Mouse (Mus musculus) heart, embryonic 16.5 days (tissue): ENCODE results near the gene Pigo. TPM values are rescaled to one million over a fixed set of nuclear protein-coding genes. Genes with fewer than 3 reads are reported as not detected.

ENCODE experiments used
- ATAC-seq: fragments of 200-750 bp; cut with Nextera tagmentation; replicated peaks from 2 replicates; pipeline ENCODE4 v1.8.0; 2017; ENCODE audit warnings: moderate number of reproducible peaks; ENCODE audit not compliant: insufficient read depth, low FRiP score; ENCODE audit errors: extremely low read depth
- H3K27ac ChIP-seq: fragments of 300-500 bp; sonication (generic); 2 replicates; pipeline ENCODE4 v1.5.1; 2014; ENCODE audit warnings: mild to moderate bottlenecking, low read length, control low read depth, moderate library complexity
- H3K27me3 ChIP-seq: fragments of 300-500 bp; sonication (generic); 2 replicates; pipeline ENCODE4 v1.6.1; 2014; ENCODE audit warnings: low read length, mixed read lengths; ENCODE audit not compliant: control insufficient read depth, insufficient read depth
- H3K36me3 ChIP-seq: fragments of 300-500 bp; sonication (generic); 2 replicates; pipeline ENCODE4 v1.6.1; 2014; ENCODE audit not compliant: control insufficient read depth, insufficient read depth
- H3K4me1 ChIP-seq: fragments of 300-500 bp; sonication (generic); 2 replicates; pipeline ENCODE4 v1.6.1; 2014; ENCODE audit warnings: low read length, mixed read lengths; ENCODE audit not compliant: control insufficient read depth, insufficient read depth
- H3K4me2 ChIP-seq: fragments of 300-500 bp; sonication (generic); 2 replicates; pipeline ENCODE4 v1.6.1; 2014; ENCODE audit warnings: low read depth, mild to moderate bottlenecking, control low read depth, low read length
- H3K4me3 ChIP-seq: fragments of 300-500 bp; sonication (generic); 2 replicates; pipeline ENCODE4 v1.5.1; 2014; ENCODE audit warnings: mild to moderate bottlenecking, control low read depth, low read length
- H3K9ac ChIP-seq: fragments of 300-500 bp; sonication (generic); 2 replicates; pipeline ENCODE4 v1.6.1; 2014; ENCODE audit warnings: low read length, control low read depth
- H3K9me3 ChIP-seq: fragments of 300-500 bp; sonication (generic); replicated peaks from 2 replicates; pipeline ENCODE4 v1.6.1; 2016; ENCODE audit warnings: low read length; ENCODE audit not compliant: control insufficient read depth
- WGBS: fragments of 180-500 bp; shearing (Covaris S2); extraction: QIAGEN DNeasy Blood & Tissue Kit; methylation state at CpG from one replicate; pipeline ENCODE4 v1.1.7; 2014; 5-methylcytosine and 5-hydroxymethylcytosine counted together
- polyA plus RNA-seq: library from polyadenylated mRNA; unstranded; fragments of >200 nt; fragmentation: Nextera tagmentation; extraction: Ambion mirVana; gene quantifications from 2 replicates; pipeline ENCODE4 v1.2.1, GENCODE M21; 2015

The Pigo gene
- polyA plus RNA-seq, 1 experiment from 2014 or later: 15.8 TPM

DNA sequence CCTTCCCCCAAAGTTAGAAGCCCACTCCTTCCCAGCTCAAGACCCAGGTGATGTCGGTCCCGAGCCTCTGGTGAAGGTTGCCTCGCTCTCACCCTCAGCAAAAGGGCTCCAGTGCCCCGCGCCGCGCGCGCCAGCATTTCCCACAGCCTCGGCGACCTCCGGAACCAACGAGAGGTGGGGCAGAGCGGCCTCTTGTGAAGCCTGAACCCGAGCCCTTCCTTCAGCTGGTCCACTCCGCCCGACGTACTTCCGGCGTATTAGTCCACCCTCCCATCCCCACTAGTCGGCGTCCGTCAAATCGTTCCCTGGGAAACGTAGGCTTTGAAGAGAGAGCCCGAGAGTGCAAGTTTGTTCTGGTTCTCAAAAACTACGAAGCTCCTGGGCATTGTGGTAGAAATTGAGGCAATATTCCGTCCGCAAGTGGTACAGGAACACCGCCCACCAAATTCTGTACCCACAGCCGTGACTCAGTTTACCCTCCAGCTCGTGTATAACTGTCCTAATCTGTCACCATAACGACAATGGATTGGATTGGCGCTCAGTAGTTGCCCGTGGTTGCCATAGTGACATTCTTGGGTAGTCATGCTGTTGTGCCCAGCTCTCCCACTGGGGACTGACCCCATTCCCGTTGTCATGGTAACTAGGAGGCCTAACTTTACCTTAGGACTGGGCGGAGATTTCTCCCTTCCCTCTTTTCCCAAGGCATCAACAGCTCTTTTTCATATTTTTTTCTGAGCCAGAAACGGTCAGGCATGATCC lies 5.8 kb upstream of the Pigo start, which contains the start of gene Stoml2:
Stoml2 (minus strand) TSS at position 474 of the 759 bp plus-strand sequence.
- Histone ChIP-seq H3K27me3 (no peaks in the 10 kb centered on the region), H3K9me3 (no peaks in the 10 kb centered on the region), H3K9ac (peak within 1 kb of the TSS; percentile 97), H3K4me2 (peak within 1 kb of the TSS; percentile 95), H3K4me1 (peaks cover 12% of the 10 kb centered on the region), H3K27ac (peak within 1 kb of the TSS; percentile 89), H3K36me3 (peaks cover 44% of the 10 kb centered on the region), H3K4me3 (peak within 1 kb of the TSS; percentile 90)
- ATAC-seq: peak; percentile 94
- WGBS: 1% methylated on average over 38 of the region's 38 CpGs

DNA sequence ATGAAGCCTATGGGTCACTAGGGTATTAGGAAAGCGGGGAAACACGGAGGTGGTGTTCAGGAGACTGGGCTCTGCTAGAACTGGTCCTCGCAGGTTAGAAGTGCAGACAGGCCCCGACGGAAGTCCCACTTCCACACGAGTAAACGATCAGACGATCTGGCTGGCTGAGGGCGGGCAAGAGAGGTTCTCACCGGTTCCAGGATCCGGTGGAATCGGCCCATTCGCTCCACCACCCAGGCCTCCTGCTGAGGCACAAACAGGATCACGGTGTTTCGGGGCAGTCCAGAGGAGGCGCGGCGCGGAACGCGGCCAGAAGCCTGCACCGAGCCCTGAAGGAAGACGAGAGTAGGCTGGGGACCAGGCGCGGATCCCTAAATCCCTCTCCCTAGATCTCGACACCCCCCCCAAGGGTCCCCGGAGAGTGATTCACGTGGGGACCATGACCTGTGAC lies 5.2 kb upstream of the Pigo start:
- Histone ChIP-seq H3K4me2 (peak overlapping the region; percentile 95), H3K4me1 (peaks cover 12% of the 10 kb centered on the region), H3K27ac (peak overlapping the region; percentile 89), H3K9ac (peak overlapping the region; percentile 97), H3K36me3 (peaks cover 38% of the 10 kb centered on the region), H3K4me3 (peak overlapping the region; percentile 90), H3K27me3 (no peaks in the 10 kb centered on the region), H3K9me3 (no peaks in the 10 kb centered on the region)
- under 1% methylated on average over 28 of the region's 28 CpGs for WGBS
- ATAC-seq: peak; percentile 26

DNA sequence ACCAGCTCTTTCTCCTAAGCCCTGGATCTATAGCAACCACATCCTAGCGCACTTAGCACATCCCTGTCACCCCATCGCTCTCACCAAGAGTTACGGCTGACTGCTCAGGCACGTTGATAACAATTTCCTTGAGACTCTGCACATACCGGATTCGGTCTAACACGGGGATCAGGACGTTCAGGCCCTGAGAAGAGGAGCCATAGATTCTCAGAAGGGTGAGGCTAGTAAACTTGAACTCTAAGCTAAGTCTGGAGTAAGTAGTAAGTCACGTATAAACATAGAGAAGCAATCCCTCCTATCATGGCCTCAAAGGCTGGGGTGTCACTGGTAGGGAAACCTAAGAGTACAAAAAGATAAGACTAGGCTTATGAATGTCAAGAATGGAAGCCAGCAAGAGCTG lies 4.7 kb upstream of the Pigo start:
- Histone ChIP-seq H3K9me3 (no peaks in the 10 kb centered on the region), H3K27me3 (no peaks in the 10 kb centered on the region), H3K4me3 (peak overlapping the region; percentile 90), H3K4me2 (peak overlapping the region; percentile 95), H3K4me1 (peaks cover 12% of the 10 kb centered on the region), H3K9ac (peak overlapping the region; percentile 97), H3K36me3 (peaks cover 35% of the 10 kb centered on the region), H3K27ac (peak overlapping the region; percentile 89)
- WGBS: 68% methylated on average over 9 of the region's 9 CpGs
- ATAC-seq: no peak

DNA sequence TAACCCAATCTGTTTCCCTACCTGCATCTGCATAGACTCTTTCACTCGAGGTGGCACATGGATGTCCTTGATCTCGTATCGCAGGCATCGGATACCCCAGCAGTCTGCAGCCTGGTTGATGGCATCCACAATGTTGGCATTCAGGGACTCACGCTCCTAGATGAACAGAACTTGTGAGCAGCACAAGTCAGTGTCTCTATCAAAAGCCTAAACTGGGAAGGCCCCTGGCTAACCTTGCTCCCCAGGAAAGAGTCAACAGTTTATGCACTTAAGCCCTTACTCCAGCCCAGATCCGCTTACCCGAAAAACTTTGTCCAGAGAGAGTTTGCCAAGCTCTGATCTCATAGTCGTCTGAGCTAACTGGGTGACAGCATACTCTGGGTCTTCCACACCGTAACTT lies 4.1 kb upstream of the Pigo start:
- Histone ChIP-seq H3K27ac (no peak overlapping the region), H3K4me1 (peaks cover 16% of the 10 kb centered on the region), H3K9me3 (no peaks in the 10 kb centered on the region), H3K9ac (no peak overlapping the region), H3K36me3 (peaks cover 35% of the 10 kb centered on the region), H3K4me3 (no peak overlapping the region), H3K4me2 (no peak overlapping the region), H3K27me3 (no peaks in the 10 kb centered on the region)
- ATAC-seq: no peak
- 95% methylated on average over 9 of the region's 9 CpGs for whole genome bisulfite sequencing

DNA sequence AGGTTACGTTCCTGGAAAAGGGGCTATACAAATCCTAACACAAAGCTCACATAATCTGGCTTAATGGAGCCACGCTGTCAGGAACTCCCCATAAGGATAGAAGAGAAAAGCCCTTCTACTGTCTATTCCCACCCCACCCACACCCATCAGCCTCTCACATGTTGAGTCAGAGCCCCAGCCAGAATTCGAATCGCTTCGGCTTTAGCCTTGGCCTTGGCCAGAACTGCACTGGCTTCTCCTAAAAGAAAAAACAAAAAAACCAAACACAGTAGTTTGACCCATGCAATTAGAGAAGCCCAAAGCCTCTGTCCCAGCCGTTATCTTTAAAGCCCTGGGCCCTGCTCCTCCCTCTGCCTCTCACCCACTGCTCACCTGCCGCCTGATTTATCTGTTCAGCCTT lies 3.5 kb upstream of the Pigo start:
- Histone ChIP-seq H3K27ac (no peak overlapping the region), H3K36me3 (peaks cover 32% of the 10 kb centered on the region), H3K27me3 (no peaks in the 10 kb centered on the region), H3K9me3 (no peaks in the 10 kb centered on the region), H3K4me3 (no peak overlapping the region), H3K4me1 (peaks cover 21% of the 10 kb centered on the region), H3K4me2 (no peak overlapping the region), H3K9ac (no peak overlapping the region)
- no peak for ATAC-seq
- WGBS: 95% methylated on average over 7 of the region's 7 CpGs

DNA sequence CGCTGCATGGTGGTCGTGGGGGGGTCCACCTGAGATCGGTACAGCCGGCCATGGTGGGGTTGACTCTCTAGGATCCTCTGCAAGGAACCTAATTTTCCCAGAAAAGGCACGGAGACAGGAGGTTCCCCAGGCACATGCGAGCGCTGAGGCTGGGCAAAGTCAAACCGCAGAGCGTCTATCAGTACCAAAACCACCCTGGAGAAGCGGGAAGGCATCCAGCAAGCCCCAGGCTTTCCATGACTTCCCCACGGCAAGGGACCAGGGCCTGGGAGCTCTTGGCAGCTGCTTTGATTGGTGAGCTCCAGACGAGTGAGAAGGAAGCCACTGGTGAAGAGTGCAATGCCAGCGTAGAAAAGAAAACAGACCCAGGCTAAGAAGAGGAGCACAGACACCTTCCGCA lies 946 bp downstream of the Pigo start:
- no peaks in the 10 kb centered on the region for H3K27me3 ChIP-seq
- peak overlapping the region; percentile 80 for H3K9ac ChIP-seq
- 73% methylated on average over 14 of the region's 14 CpGs for WGBS
- peaks cover 10% of the 10 kb centered on the region for H3K4me1 ChIP-seq
- peaks cover 42% of the 10 kb centered on the region for H3K36me3 ChIP-seq
- no peaks in the 10 kb centered on the region for H3K9me3 ChIP-seq
- H3K4me2 ChIP-seq: peak overlapping the region; percentile 95
- peak overlapping the region; percentile 81 for H3K4me3 ChIP-seq
- H3K27ac ChIP-seq: no peak overlapping the region
- no peak for ATAC-seq

DNA sequence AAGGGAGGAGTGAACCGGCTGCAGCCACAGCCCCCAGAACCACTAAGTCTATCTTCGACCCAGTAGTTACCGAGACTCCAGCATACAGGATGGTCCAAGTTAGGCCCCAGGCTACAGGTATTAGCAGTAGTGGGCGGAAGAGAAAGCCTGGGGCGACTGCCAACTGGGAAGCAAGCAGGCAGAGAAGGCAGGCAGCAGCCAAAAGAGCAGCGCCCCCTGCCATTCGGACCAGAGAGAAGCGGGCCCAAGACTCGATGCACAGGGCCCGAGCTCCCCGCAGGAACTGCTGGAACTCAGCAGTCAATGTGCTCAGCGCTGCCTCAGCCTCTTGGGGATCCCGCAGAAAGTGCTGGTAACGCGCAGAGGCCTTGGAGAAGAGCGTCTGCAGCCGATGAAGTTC lies 4.3 kb downstream of the Pigo start:
- ATAC-seq: no peak
- H3K4me3 ChIP-seq: no peak overlapping the region
- H3K27ac ChIP-seq: no peak overlapping the region
- no peak overlapping the region for H3K4me2 ChIP-seq
- H3K4me1 ChIP-seq: peaks cover 9% of the 10 kb centered on the region
- no peak overlapping the region for H3K9ac ChIP-seq
- H3K36me3 ChIP-seq: peaks cover 38% of the 10 kb centered on the region
- H3K27me3 ChIP-seq: no peaks in the 10 kb centered on the region
- WGBS: 80% methylated on average over 17 of the region's 17 CpGs
- H3K9me3 ChIP-seq: no peaks in the 10 kb centered on the region

DNA sequence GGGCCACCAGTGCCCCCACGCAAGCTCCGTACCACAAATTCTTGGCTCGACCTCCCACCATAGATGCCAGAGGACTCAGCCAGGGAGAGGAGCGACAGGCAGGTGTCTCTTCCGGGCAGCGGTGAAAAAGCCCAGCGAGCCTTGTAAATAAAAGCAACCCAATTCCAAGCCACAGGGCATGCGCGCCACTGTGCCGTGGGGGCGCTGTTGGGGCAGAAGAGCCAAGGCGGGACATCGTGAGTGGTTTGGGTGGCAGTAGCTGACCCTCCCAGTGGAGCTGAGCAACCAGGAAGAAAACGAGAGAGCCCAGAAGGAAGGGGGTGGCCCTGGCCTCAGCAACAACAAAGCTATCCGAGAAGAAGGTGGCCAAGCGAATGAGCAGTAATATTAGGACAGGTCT lies 4.7 kb downstream of the Pigo start:
- Histone ChIP-seq H3K27me3 (no peaks in the 10 kb centered on the region), H3K4me2 (no peak overlapping the region), H3K9ac (no peak overlapping the region), H3K4me1 (peaks cover 9% of the 10 kb centered on the region), H3K4me3 (no peak overlapping the region), H3K36me3 (peaks cover 38% of the 10 kb centered on the region), H3K27ac (no peak overlapping the region), H3K9me3 (no peaks in the 10 kb centered on the region)
- ATAC-seq: no peak
- 89% methylated on average over 16 of the region's 16 CpGs for WGBS

DNA sequence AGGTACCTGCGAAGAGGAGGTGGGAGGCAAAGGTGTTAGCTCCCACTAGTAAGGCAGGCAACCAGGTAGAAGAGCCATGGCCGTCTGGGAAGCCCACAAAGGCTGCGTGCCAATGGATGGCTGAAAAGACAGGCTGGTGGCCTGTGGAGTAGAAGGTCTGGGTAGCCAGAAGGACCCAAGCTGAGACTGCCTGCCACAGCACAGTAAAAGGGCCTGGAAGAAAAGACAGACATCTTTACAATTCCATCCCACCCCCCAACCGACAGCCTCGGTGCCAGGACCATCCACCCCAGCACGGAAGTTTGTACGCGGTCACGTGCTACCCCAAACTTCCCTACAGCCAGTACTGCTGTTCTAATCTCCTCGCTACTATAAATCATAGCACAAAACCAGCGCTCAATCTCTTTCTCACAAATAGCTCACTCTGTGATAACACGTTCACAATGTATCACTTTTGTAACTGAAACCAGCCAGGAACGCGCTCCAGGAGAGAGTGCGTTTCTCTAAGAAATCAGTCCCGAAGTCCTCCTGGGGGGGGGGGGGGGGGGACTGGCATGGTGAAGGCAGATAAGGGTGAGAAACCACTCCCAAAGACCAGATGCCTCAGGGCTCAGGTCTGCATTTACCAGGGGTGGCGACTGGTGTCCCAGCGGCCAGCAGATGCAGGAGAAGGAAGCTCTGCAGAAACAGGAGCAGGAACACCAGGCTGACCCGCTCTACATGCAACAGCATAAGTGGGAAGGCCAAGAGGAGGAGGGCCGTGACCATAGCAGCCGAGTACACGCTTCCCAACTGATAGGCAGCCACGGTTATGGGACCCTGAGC lies 5.8 kb downstream of the Pigo start:
- Histone ChIP-seq H3K27me3 (no peaks in the 10 kb centered on the region), H3K4me2 (no peak overlapping the region), H3K9ac (no peak overlapping the region), H3K36me3 (peaks cover 38% of the 10 kb centered on the region), H3K27ac (no peak overlapping the region), H3K4me3 (no peak overlapping the region), H3K9me3 (no peaks in the 10 kb centered on the region), H3K4me1 (peaks cover 6% of the 10 kb centered on the region)
- WGBS: 88% methylated on average over 23 of the region's 23 CpGs
- no peak for ATAC-seq
